Mouse (Mus musculus) thymus, adult 2 months (tissue): ENCODE data around the gene Dysf. TPM values are rescaled to one million over a fixed set of nuclear protein-coding genes. Genes with fewer than 3 reads are reported as not detected.

Source experiments
- DNase-seq: peaks from one replicate; pipeline ENCODE4 v3.0.0; 2021
- H3K27ac ChIP-seq: fragments of 200-500 bp; 2 replicates; pipeline ENCODE4 v1.5.1; 2012; ENCODE audit warnings: low read length, control low read depth; ENCODE audit not compliant: control insufficient read depth, insufficient read depth
- H3K27me3 ChIP-seq: fragments of 200-500 bp; 2 replicates; pipeline ENCODE4 v1.6.1; 2012; ENCODE audit warnings: mild to moderate bottlenecking, low read length, moderate library complexity, mixed read lengths; ENCODE audit not compliant: control insufficient read depth, insufficient read depth
- H3K36me3 ChIP-seq: fragments of 200-500 bp; 2 replicates; pipeline ENCODE4 v1.6.1; 2012; ENCODE audit warnings: mild to moderate bottlenecking, low read length, moderate library complexity; ENCODE audit not compliant: control insufficient read depth, insufficient read depth
- H3K4me1 ChIP-seq: fragments of 200-500 bp; replicated peaks from 2 replicates; pipeline ENCODE4 v1.6.1; 2012; ENCODE audit warnings: low read length; ENCODE audit not compliant: control insufficient read depth, insufficient read depth
- H3K4me3 ChIP-seq: fragments of 200-500 bp; 2 replicates; pipeline ENCODE4 v1.5.1; 2012; ENCODE audit warnings: mild to moderate bottlenecking, low read length, control low read depth, moderate library complexity; ENCODE audit not compliant: control insufficient read depth, insufficient read depth
- CTCF ChIP-seq: fragments of 200-500 bp; IDR thresholded peaks from 2 replicates; pipeline ENCODE4 v1.5.1; 2012; ENCODE audit warnings: mild to moderate bottlenecking, control low read depth, low read length, moderate library complexity, borderline replicate concordance; ENCODE audit not compliant: control insufficient read depth, poor library complexity, insufficient read depth; ENCODE audit errors: extremely low read depth
- POLR2A ChIP-seq: fragments of 200-500 bp; IDR thresholded peaks from 2 replicates; pipeline ENCODE4 v1.6.1; 2012; ENCODE audit warnings: mild to moderate bottlenecking, low read length, control low read depth, moderate library complexity; ENCODE audit not compliant: control insufficient read depth, poor library complexity, insufficient read depth; ENCODE audit errors: extremely low read depth
- WGBS: fragments of 180-500 bp; shearing (Covaris S2); methylation state at CpG from one replicate; pipeline ENCODE4 v1.1.7; 2018; 5-methylcytosine and 5-hydroxymethylcytosine counted together
- polyA plus RNA-seq: library from polyadenylated mRNA; depleted of rRNA; stranded (reverse); fragments of >200 nt; gene quantifications from 2 replicates; pipeline ENCODE4 v1.2.3, GENCODE M21; 2012

Dysf gene
- polyA plus RNA-seq, 1 experiment, result 6.2 TPM

DNA sequence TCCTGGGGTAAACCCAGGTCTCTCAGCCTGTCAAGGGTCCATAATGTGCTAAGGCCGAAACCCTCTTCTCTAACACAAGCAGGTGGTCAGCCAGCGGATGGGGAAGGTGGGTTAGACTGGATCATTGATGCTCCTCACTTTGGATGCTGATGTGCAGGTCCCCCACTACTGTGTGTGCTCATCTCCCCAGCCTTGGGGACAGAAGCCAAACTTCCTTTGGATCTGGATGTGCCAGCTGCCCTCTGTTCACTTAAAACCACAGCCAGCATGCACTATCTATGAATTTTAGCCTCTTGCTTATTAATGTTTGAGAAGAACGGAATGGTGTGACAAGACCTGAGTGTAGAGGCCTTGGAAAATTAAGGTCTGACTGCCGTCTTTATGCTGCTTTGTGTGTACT is 150.7 kb downstream of the Dysf start:
- H3K4me1 ChIP-seq, result 0 out of 2 replicates have a peak, but pooled peaks cover 6% of the 10 kb centered on the region
- H3K4me3 ChIP-seq, result no peak overlapping the region
- no peak overlapping the region for H3K27ac ChIP-seq
- TF ChIP-seq CTCF (no peak), POLR2A (no peak)
- DNase-seq, result no peak
- H3K27me3 ChIP-seq, result no peaks in the 10 kb centered on the region
- no peaks in the 10 kb centered on the region for H3K36me3 ChIP-seq
- 96% methylated on average over 4 of the region's 4 CpGs for WGBS

- H3K36me3 ChIP-seq, result no peaks in the 10 kb centered on the region
- no peak overlapping the region for H3K27ac ChIP-seq
- H3K27me3 ChIP-seq, result no peaks in the 10 kb centered on the region
- DNase-seq, result no peak
- no peak overlapping the region for H3K4me3 ChIP-seq
- H3K4me1 ChIP-seq, result no peaks in the 10 kb centered on the region
- TF ChIP-seq POLR2A (no peak), CTCF (no peak)
- 91% methylated on average over 14 of the region's 14 CpGs for WGBS
Measured at GRCm38 (mm10) chr6:84167612-84168011, 159.2 kb downstream of the Dysf start.

- no peak for TF ChIP-seq CTCF
- no peak for TF ChIP-seq POLR2A
- H3K27ac ChIP-seq, result no peak overlapping the region
- no peak for DNase-seq
- H3K27me3 ChIP-seq, result no peaks in the 10 kb centered on the region
- 100% methylated on average over 1 of the region's 1 CpGs for WGBS
- H3K36me3 ChIP-seq, result no peaks in the 10 kb centered on the region
- no peak overlapping the region for H3K4me3 ChIP-seq
- no peaks in the 10 kb centered on the region for H3K4me1 ChIP-seq
Measured at GRCm38 (mm10) chr6:84168571-84168970, 160.2 kb downstream of the Dysf start.

GRCm38 (mm10) chr6:84173626-84174025 is 165.2 kb downstream of the Dysf start:
- no peak for TF ChIP-seq POLR2A
- no peak for TF ChIP-seq CTCF
- no peaks in the 10 kb centered on the region for H3K27me3 ChIP-seq
- H3K36me3 ChIP-seq, result no peaks in the 10 kb centered on the region
- 93% methylated on average over 6 of the region's 6 CpGs for WGBS
- no peak for DNase-seq
- no peaks in the 10 kb centered on the region for H3K4me1 ChIP-seq
- H3K27ac ChIP-seq, result no peak overlapping the region
- no peak overlapping the region for H3K4me3 ChIP-seq

DNA sequence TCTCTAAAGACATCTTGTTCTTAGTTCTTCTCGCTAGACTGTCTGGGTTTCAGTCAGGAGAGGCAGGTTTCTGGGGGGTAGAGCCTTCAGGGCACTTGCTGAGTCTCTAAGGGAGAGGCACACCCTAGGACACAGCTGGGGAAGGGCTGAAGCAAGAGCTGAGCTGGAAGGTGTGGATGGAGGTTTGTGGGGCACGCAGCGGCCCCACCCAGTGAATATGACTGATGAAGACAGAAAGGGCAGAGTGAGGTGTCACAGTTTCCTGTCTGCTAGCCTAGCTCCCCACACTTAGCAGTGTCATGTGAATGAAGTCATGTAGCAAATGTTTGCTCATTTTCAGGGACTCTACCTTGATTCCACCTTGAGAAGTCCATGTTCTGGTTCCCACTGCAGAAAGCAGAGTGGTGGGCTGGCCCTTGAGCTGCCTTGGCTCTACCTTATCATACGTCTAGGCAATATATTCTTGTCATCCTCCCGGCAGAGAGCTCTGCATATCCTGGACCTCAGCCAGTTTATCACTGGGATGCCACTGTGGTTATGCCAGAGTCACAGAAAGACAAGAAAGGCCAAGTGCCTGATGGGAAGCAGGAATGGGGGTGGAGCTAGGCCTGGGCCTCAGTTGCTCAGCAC is 170.5 kb downstream of the Dysf start:
- TF ChIP-seq POLR2A (no peak), CTCF (no peak)

GRCm38 (mm10) chr6:84181452-84181851 is 173.1 kb downstream of the Dysf start:
- no peak for DNase-seq
- TF ChIP-seq POLR2A (no peak), CTCF (no peak)

More for the DNA sequence above, 170.5 kb downstream of the Dysf start:
- no peak overlapping the region for H3K4me3 ChIP-seq
- no peaks in the 10 kb centered on the region for H3K36me3 ChIP-seq
- WGBS, result 47% methylated on average over 5 of the region's 5 CpGs
- H3K27ac ChIP-seq, result no peak overlapping the region
- H3K27me3 ChIP-seq, result no peaks in the 10 kb centered on the region
- peak; percentile 21 for DNase-seq
- peaks cover 3% of the 10 kb centered on the region; the same call in 1 of the 2 replicates for H3K4me1 ChIP-seq

GRCm38 (mm10) chr6:84191656-84192250 is 183.4 kb downstream of the Dysf start:
- DNase-seq, result no peak
- Histone ChIP-seq H3K27ac (no peak overlapping the region), H3K36me3 (no peaks in the 10 kb centered on the region), H3K27me3 (no peaks in the 10 kb centered on the region), H3K4me1 (peaks cover 11% of the 10 kb centered on the region), H3K4me3 (no peak overlapping the region)
- WGBS, result 20% methylated on average over 6 of the region's 6 CpGs
- TF ChIP-seq POLR2A (no peak), CTCF (no peak)

More at GRCm38 (mm10) chr6:84181452-84181851, 173.1 kb downstream of the Dysf start:
- 95% methylated on average over 4 of the region's 4 CpGs for WGBS
- Histone ChIP-seq H3K27me3 (no peaks in the 10 kb centered on the region), H3K4me1 (peaks cover 3% of the 10 kb centered on the region; the same call in 1 of the 2 replicates), H3K4me3 (no peak overlapping the region), H3K36me3 (no peaks in the 10 kb centered on the region), H3K27ac (no peak overlapping the region)
